ENCODE assay signal across 27 mouse cellular contexts in the genomic region with DNA sequence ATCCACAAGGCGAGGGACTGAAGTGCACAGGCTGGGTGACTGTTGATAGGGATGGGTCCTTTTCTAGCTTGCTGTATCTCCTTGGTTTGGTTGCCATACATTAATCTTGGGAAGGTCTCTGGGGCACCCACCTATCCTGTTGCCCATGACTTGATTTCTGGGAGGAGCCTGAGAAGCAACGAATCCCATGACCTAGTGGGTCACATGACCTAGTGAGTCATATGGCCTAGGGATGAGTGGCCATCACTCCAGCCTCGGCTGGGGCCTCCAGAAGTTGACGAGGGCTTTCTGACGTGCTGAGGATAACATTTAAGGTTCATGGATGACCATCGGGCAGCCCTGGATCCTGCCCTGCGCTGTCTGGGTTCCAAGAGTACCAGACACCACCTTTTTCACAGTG.
"Had no signal": no experiment of that assay in that cellular context is flagged by ENCODE, and none has a peak within 500 bp of the region (broad histone marks: within the 10 kb centered on the region; RNA-seq: fewer than 3 reads in every experiment).

No protein-coding gene starts in this region.

- H3K9me3 ChIP-seq: heart, embryonic 10.5 days; heart, embryonic 12.5 days; hindbrain, embryonic 10.5 days; hindbrain, embryonic 12.5 days; intestine, embryonic 15.5 days; limb, embryonic 10.5 days; limb, embryonic 12.5 days; liver, embryonic 13.5 days had no signal

- H3K4me3 ChIP-seq: gastrocnemius, adult 2 months; heart, embryonic 10.5 days; heart, embryonic 12.5 days; hindbrain, embryonic 10.5 days; hindbrain, embryonic 12.5 days; intestine, embryonic 15.5 days; layer of hippocampus, adult 2 months; left cerebral cortex, adult 2 months; limb, embryonic 10.5 days; limb, embryonic 12.5 days; liver, embryonic 13.5 days had no signal

- H3K27me3 ChIP-seq: hindbrain, embryonic 12.5 days; intestine, embryonic 15.5 days; limb, embryonic 12.5 days; liver, embryonic 13.5 days had no signal

- H3K27ac ChIP-seq: gastrocnemius, adult 2 months; heart, embryonic 10.5 days; hindbrain, embryonic 10.5 days; hindbrain, embryonic 12.5 days; hindbrain, embryonic 14.5 days; intestine, embryonic 15.5 days; layer of hippocampus, adult 2 months; left cerebral cortex, adult 2 months; limb, embryonic 10.5 days; limb, embryonic 12.5 days; liver, embryonic 13.5 days had no signal

- H3K4me1 ChIP-seq: liver, embryonic 13.5 days had no signal

- DNase-seq: gastrocnemius, adult 2 months; gastrocnemius, postnatal 10 days; gastrocnemius, postnatal 25 days; heart, adult 18-20 months; heart, postnatal 10 days; heart, postnatal 4 days; kidney, adult 18-20 months; kidney, adult 8-10 months; kidney, postnatal 10 days; kidney, postnatal 25 days; kidney, postnatal 4 days; liver; liver, embryonic 13.5 days had no signal

- H3K4me2 ChIP-seq: heart, embryonic 12.5 days; hindbrain, embryonic 12.5 days; hindbrain, embryonic 14.5 days; intestine, embryonic 15.5 days; limb, embryonic 12.5 days; liver, embryonic 11.5 days; liver, embryonic 13.5 days had no signal

- ATAC-seq: hindbrain, embryonic 16.5 days; inflammation-experienced regulatory T-cells, adult 6 months; intestine, embryonic 15.5 days; intestine, postnatal 0 days had no signal

- H3K36me3 ChIP-seq: liver, embryonic 13.5 days had no signal

- H3K9ac ChIP-seq: heart, embryonic 12.5 days; hindbrain, embryonic 12.5 days; hindbrain, embryonic 14.5 days; intestine, embryonic 15.5 days; limb, embryonic 12.5 days; liver, embryonic 13.5 days had no signal
